Comparison of ENCODE assay signal across 22 mouse cellular contexts in the genomic region with DNA sequence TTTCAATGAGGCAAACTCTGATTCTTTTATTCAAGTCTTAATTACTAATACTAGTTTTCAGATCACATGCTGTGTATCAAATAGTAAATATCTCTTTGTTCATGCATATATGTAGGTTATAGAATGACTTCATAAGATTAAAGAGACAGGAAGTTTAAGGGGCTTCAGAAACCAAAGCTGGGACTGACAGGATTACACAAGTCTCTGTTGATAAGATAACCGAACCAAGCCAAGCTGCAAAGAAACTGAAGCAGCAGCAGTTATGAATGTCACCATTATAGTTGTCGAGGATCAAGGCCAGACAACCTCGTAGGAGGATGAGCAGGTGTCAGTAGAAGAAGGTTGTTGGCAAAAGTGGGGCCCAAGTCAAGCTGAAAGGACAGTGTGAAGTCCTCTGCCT. TPM values are rescaled to one million over a fixed set of nuclear protein-coding genes. Genes with fewer than 3 reads are reported as not detected.
DNase-seq lines count a peak whose midpoint lies in the region; ATAC-seq and TF ChIP-seq lines count a peak whose summit lies in the region.
"Had no signal": no experiment of that assay in that cellular context is flagged by ENCODE, and none has a peak within 500 bp of the region (broad histone marks: within the 10 kb centered on the region; RNA-seq: fewer than 3 reads in every experiment).

No protein-coding gene starts in this region.

- H3K4me2 ChIP-seq in heart, embryonic 11.5 days: no peak overlapping the region

- TF ChIP-seq EP300 in MEL (IDR thresholded peaks at IDR 0.05; ENCODE audit: low read depth in 1 of 2, low read length in 2 of 2): peak; percentile 67 to 75

- TF ChIP-seq POLR2A in cerebellum, adult 2 months (IDR thresholded peaks at IDR 0.05; ENCODE audit: borderline replicate concordance, insufficient read depth, low read length): no peak
- TF ChIP-seq POLR2A in MEL (IDR thresholded peaks at IDR 0.05; ENCODE audit: control insufficient read depth in 1 of 2, insufficient read depth in 1 of 2, low read depth in 1 of 2, low read length in 2 of 2, poor library complexity in 1 of 2): no peak

- H3K9me3 ChIP-seq in heart, embryonic 10.5 days: no peaks in the 10 kb centered on the region
- no peaks in the 10 kb centered on the region for H3K9me3 ChIP-seq in heart, embryonic 11.5 days (replicated peaks; ENCODE audit: control insufficient read depth, low read length)
- no peaks in the 10 kb centered on the region for H3K9me3 ChIP-seq in MEL (replicated peaks; ENCODE audit: insufficient read depth, low read length)
- H3K9me3 ChIP-seq: G1E had no signal

- H3K27me3 ChIP-seq in cerebellum, adult 2 months (ENCODE audit: control insufficient read depth, insufficient read depth, low read length): no peaks in the 10 kb centered on the region
- H3K27me3 ChIP-seq in heart, embryonic 10.5 days (ENCODE audit: insufficient read depth, poor library complexity, severe bottlenecking): no peaks in the 10 kb centered on the region
- H3K27me3 ChIP-seq in heart, embryonic 11.5 days (ENCODE audit: control insufficient read depth, insufficient read depth, low read length): no peaks in the 10 kb centered on the region
- H3K27me3 ChIP-seq in MEL (ENCODE audit: control insufficient read depth in 1 of 2, insufficient read depth in 2 of 2, low read length in 2 of 2): no peaks in the 10 kb centered on the region
- H3K27me3 ChIP-seq: CH12.LX, Patski had no signal

- 79% methylated on average over 3 of the region's 3 CpGs for WGBS in cerebellum, adult 2 months
- WGBS in heart, embryonic 10.5 days: 37% methylated on average over 3 of the region's 3 CpGs
- 24% methylated on average over 3 of the region's 3 CpGs for WGBS in heart, embryonic 11.5 days (ENCODE audit: insufficient replicate concordance)

- TF ChIP-seq RAD21 in MEL (IDR thresholded peaks at IDR 0.05; ENCODE audit: low read depth, low read length): no peak

- no peak overlapping the region for H3K27ac ChIP-seq in cerebellum, adult 2 months (ENCODE audit: insufficient read depth, low read length)
- H3K27ac ChIP-seq in heart, embryonic 10.5 days: no peak overlapping the region
- no peak overlapping the region for H3K27ac ChIP-seq in heart, embryonic 11.5 days (ENCODE audit: low read depth, low read length)
- peak overlapping the region; percentile 8; the same call in 1 of the 2 replicates for H3K27ac ChIP-seq in MEL (ENCODE audit: control insufficient read depth, low read depth, low read length)

- no peak for DNase-seq in cerebellum, adult 2 months
- no peak for DNase-seq in cerebellum, adult 9-11 months
- peak; percentile 65 for DNase-seq in heart, embryonic 10.5 days (ENCODE audit: low spot score)
- peak; percentile 43 for DNase-seq in MEL (ENCODE audit: low read depth, low spot score)
- no peak for DNase-seq in gastrocnemius, adult 8-10 months (ENCODE audit: low spot score in 2 of 2)
- DNase-seq: adrenal gland, adult 2 months; adrenal gland, adult 8-10 months; adrenal gland, postnatal 10 days; adrenal gland, postnatal 14 days; adrenal gland, postnatal 25 days; adrenal gland, postnatal 36 days; B cell, adult 2 months; cerebellum, adult 11 months; cerebellum, adult 11-12 months; cerebellum, adult 18-20 months; cerebellum, adult 8-10 months had no signal

- no peak overlapping the region for H3K9ac ChIP-seq in heart, embryonic 11.5 days (ENCODE audit: low read depth, low read length)
- no peak overlapping the region for H3K9ac ChIP-seq in MEL (ENCODE audit: control insufficient read depth, low read depth, low read length, poor library complexity, severe bottlenecking)

- H3K79me2 ChIP-seq in MEL (ENCODE audit: control insufficient read depth, insufficient read depth, low read length, poor library complexity): peaks cover 2% of the 10 kb centered on the region

- 0 out of 2 replicates have a peak, but pooled peaks have one; percentile 2 for TF ChIP-seq CTCF in cerebellum, adult 2 months (IDR thresholded peaks at IDR 0.05; ENCODE audit: borderline replicate concordance, insufficient read depth, low read depth, low read length)
- TF ChIP-seq CTCF in MEL (IDR thresholded peaks at IDR 0.05 in 2 of 3, conservative IDR thresholded peaks at IDR 0.05 in 1 of 3; ENCODE audit: control insufficient read depth in 1 of 3, insufficient read depth in 1 of 3, low read depth in 2 of 3, low read length in 3 of 3, poor library complexity in 1 of 3, severe bottlenecking in 1 of 3): no peak

- no peaks in the 10 kb centered on the region for H3K36me3 ChIP-seq in heart, embryonic 10.5 days
- no peaks in the 10 kb centered on the region for H3K36me3 ChIP-seq in heart, embryonic 11.5 days (ENCODE audit: control insufficient read depth, insufficient read depth, low read length)
- peaks cover 0 to 65% of the 10 kb centered on the region in 2 experiments; a peak in 2 of 4 replicates for H3K36me3 ChIP-seq in MEL (ENCODE audit: control insufficient read depth in 1 of 2, insufficient read depth in 2 of 2, low read length in 2 of 2)
- H3K36me3 ChIP-seq: G1E had no signal

- H3K4me3 ChIP-seq in cerebellum, adult 2 months (replicated peaks; ENCODE audit: insufficient read depth, low read depth, low read length): no peak overlapping the region
- H3K4me3 ChIP-seq in heart, embryonic 10.5 days: no peak overlapping the region
- H3K4me3 ChIP-seq in heart, embryonic 11.5 days (ENCODE audit: low read depth, low read length): no peak overlapping the region
- no peak overlapping the region for H3K4me3 ChIP-seq in MEL (ENCODE audit: control insufficient read depth in 1 of 2, insufficient read depth in 1 of 2, low read depth in 2 of 2, low read length in 2 of 2)

- no peaks in the 10 kb centered on the region for H3K4me1 ChIP-seq in cerebellum, adult 2 months (ENCODE audit: control insufficient read depth, insufficient read depth, low read length)
- H3K4me1 ChIP-seq in heart, embryonic 10.5 days: peaks cover 27% of the 10 kb centered on the region
- H3K4me1 ChIP-seq in heart, embryonic 11.5 days (ENCODE audit: control insufficient read depth, insufficient read depth, low read length): peaks cover 6% of the 10 kb centered on the region
- H3K4me1 ChIP-seq in MEL (ENCODE audit: control insufficient read depth in 1 of 2, insufficient read depth in 2 of 2, low read length in 2 of 2): peaks cover 37 to 58% of the 10 kb centered on the region in 2 experiments

- ATAC-seq in heart, embryonic 11.5 days (replicated peaks; ENCODE audit: insufficient number of reproducible peaks, low FRiP score, low TSS enrichment): no peak
- ATAC-seq: activated CD4-positive, CD25-positive, alpha-beta regulatory T cell, adult 4 months; CD4-positive, CD25-positive, alpha-beta regulatory T cell, adult 4 months; Patski had no signal

TF ChIP-seq in MEL, 35 proteins besides CTCF, POLR2A, EP300 and RAD21:
- TF ChIP-seq HCFC1 (IDR thresholded peaks at IDR 0.05; ENCODE audit: low read depth, low read length) (0 out of 2 replicates have a peak, but pooled peaks have one; percentile 27), GATA1 (IDR thresholded peaks at IDR 0.05; ENCODE audit: low read depth, low read length) (peak; percentile 78), SIN3A (IDR thresholded peaks at IDR 0.05; ENCODE audit: low read length) (0 out of 2 replicates have a peak, but pooled peaks have one; percentile 47), MYB (IDR thresholded peaks at IDR 0.05; ENCODE audit: low read depth, low read length) (peak; percentile 46; the same call in 1 of the 2 replicates), TBP (IDR thresholded peaks at IDR 0.05; ENCODE audit: low read depth, low read length) (no peak), CHD2 (IDR thresholded peaks at IDR 0.05; ENCODE audit: low read length) (no peak), MAX (IDR thresholded peaks at IDR 0.05; ENCODE audit: low read length) (peak; percentile 34; the same call in 1 of the 2 replicates), MAFK (IDR thresholded peaks at IDR 0.05; ENCODE audit: borderline replicate concordance, low read depth, low read length) (no peak), RCOR1 (IDR thresholded peaks at IDR 0.05; ENCODE audit: low read depth, low read length) (peak; percentile 97), ETS1 (IDR thresholded peaks at IDR 0.05; ENCODE audit: low read depth, low read length) (peak; percentile 85), TCF12 (IDR thresholded peaks at IDR 0.05; ENCODE audit: low read depth, low read length) (peak; percentile 54; the same call in 1 of the 2 replicates), GABPA (IDR thresholded peaks at IDR 0.05; ENCODE audit: low read depth, low read length) (no peak)

RNA-seq across cellular contexts. Expression of a gene that starts 52.7 kb away (rescaled TPM):
- 38.1 and 40.1 TPM in 2 replicates for polyA plus RNA-seq in cerebellum, adult 2 months (2012; rRNA removed)
- 60.0 and 60.9 TPM in 2 replicates for polyA plus RNA-seq in heart, embryonic 10.5 days (2016; fragmentation: Nextera tagmentation; extraction: Ambion mirVana)
- polyA plus RNA-seq in heart, embryonic 11.5 days (2014; fragmentation: Nextera tagmentation; extraction: Ambion mirVana): 64.0 and 72.1 TPM in 2 replicates
- total RNA-seq in MEL (2012; rRNA removed): 13.1 and 16.8 TPM in 2 replicates
- 10 to 100 TPM in 1 of 2 experiments, not detected in 1; 44.0 TPM for polyA plus RNA-seq in MEL (2012; ENCODE audit: insufficient read depth in 1 of 2, insufficient read length in 2 of 2, low read depth in 1 of 2, low replicate concordance in 2 of 2, missing spikeins in 1 of 2)
- 10 to 100 TPM; 24.1 to 33.9 (median 29.3) TPM for total RNA-seq in gastrocnemius, adult 8-10 months (2022)
- polyA plus RNA-seq: G1E had no signal

Comparison
In these comparisons a context has a peak if more than half of its experiments do, and no peak if none do; other contexts are left out.
1. DNase-seq: peak in heart, embryonic 10.5 days (single experiment) and MEL (single experiment); none in cerebellum, adult 2 months (0 of 2), cerebellum, adult 9-11 months (single experiment) and gastrocnemius, adult 8-10 months (0 of 2).